Mouse (Mus musculus) frontal cortex, postnatal 25 days (tissue): ENCODE results near the gene Inpp4a.

Source experiments
- DNase-seq, 2 experiments: peaks; one replicate each; pipeline ENCODE4 v3.0.0; 2022; ENCODE audit warnings: low spot score in 2 of 2

The Inpp4a gene

GRCm38 (mm10) chr1:37409647-37410046 is 110.0 kb downstream of the Inpp4a start:
- DNase-seq, result no peak

DNA sequence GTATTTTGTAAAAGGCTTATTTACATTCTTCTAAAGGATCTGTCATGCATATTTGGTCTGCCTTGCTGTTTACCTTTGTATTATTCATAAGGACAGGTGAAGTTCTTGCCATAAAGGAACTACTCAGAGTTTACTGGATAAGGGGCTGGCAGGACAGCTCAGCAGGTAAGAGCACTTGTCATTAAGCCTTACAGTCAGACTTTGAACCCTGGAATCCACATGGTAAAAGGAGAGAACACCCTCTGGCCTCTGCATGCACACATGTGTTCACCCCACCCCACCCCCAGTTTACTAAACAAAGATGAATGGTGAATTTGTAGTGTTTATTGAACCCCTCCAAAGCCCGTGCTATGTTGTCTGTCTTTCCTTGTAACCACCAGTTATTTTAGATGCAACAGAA is 115.7 kb downstream of the Inpp4a start:
- DNase-seq, result no peak

DNA sequence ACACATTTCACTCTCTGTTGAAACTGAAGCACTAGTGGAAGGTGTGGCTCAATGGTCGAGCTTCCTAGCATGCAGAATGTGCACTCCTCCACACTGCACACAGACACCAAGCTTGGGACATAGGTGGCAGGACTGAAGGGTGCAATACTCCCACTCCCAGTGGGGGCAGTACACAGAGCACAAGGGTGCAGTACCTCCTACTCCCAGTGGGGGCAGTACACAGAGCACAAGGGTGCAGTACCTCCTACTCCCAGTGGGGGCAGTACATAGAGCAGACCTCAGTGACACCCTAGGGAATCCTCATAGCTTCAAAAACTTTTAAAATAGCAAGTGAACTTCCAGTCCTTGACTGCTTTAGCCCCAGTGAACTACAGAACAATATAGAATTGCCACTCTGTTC is 119.8 kb downstream of the Inpp4a start:
- peak in 1 of 2 experiments; percentile 53 for DNase-seq

- DNase-seq, result no peak
Observed at GRCm38 (mm10) chr1:37427144-37427875, 127.6 kb downstream of the Inpp4a start.

DNA sequence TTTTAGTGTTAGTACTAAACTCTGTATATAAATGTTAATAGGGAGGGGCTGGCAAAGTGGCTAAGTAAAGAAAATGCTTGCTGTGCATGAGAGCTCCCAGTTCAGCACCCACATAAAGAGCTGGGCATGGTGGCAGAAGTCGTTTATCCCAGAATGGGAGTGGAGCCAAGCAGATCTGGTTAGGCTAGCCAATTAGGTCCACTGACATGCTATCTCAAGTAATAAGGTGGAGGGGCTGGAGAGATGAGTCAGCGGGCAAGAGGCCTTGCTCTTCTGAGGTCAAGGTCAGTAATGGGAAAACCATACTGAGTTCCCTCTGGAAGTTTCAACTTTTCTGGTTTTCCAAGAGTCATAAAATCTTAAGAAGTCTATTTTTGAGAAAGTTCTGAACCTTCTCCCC is 129.2 kb downstream of the Inpp4a start:
- DNase-seq, result no peak

GRCm38 (mm10) chr1:37429366-37430296 is 130.0 kb downstream of the Inpp4a start, which contains the start of the genes Coa5 and Unc50:
Gene Coa5, minus strand, starts transcription at chr1:37430103.
Gene Unc50, plus strand, starts transcription at chr1:37430139.
- peak; percentile 90 to 91 for DNase-seq

GRCm38 (mm10) chr1:37430297-37430840 is 130.7 kb downstream of the Inpp4a start:
- DNase-seq, result no peak

DNA sequence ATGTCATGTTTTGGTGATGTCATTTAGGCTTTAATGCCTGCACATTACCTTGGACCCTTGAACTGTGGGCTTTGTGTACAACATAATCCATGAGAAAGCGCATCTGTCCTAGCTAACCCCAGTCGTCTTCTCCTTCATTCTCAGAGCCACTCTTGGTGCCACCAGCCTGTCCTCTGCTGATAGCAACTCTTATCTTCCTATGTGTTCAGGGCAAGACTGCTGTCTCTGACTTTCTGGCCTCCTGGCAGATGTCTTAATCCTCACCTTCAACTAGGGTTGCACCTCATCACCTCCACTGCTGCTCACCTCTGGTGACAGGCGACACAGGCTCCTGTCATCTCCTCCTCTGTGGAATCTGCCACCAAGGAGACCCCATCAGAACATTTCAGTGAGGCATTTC is 136.8 kb downstream of the Inpp4a start:
- DNase-seq, result no peak

DNA sequence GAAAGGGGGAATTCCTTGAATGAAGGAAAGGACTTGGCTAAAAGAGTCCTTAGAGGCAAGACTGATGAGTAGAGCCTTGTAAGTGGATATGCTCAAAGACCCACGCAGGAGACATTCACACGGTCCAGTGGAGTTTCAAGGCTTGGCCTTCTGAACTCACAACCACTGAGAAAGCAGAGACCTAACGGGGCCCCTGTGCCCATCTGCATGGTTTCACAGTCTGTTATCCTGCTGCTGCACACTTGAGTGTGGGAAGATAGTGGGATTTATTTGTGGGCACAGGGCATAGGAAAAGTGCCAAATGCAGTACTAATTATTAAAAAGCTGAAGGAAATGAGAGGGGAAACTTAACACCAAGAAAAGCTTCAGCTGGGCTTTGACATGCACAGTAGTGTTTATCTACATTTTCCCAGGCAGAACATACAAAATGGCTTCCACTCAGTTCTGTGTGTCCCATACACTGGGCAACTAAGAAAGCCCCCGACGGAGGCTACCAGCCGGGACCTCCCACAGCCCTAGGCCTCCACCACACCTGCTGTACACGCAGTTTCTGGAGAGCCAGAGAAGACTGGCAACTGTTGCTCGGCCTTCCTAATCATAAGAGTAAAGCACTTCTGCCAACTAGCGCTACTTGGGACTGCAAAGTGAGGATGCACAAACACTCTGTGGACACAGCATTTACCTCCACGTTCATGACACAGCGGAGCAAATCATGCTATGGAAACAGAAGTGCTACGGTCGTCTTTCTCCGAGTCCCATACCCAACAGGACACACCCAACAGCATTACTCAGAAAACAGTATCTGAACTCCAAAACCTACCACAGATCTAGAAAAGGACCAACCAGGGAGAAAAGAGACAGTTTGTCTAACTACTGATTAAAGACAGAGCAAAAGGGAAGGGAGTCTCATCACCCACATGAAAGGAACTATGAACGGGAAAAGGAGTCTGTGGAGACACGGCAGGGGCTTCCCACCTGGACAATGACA is 143.5 kb downstream of the Inpp4a start:
- no peak for DNase-seq

DNA sequence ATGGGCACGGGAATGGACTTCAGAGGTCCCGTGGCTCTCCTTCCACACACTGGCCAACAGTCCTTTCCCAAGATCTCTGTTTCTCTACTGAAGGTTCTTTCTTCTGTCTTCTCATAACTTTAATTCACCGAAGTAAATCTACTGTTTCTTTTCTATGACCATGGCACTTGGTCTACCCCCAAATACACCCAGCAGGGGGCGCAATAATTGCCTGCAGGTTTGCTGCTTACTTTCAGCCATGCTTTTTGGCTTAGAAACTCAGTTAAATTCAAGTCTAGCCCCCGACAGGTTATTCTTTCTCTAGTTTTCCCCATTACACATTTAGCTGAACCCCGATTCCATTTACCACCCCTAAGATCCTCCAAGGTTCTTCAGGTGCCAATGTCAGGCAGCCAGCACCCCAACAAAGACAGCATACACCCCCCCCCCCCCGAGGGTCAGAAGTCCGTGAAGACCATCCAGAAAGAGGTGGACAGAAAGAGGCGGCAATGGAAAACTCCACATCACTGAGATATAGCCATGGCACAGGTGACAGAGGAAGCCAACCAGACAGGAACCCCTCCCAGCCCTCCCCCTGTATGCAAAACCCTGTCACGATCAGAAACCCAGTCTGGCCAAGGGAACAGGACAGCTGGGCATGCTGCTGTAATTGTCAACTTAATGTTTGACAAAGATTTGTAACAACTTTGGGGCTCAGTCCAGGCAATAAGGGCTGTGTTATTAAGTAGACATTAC is 148.9 kb downstream of the Inpp4a start:
- DNase-seq, result peak; percentile 36 to 45

DNA sequence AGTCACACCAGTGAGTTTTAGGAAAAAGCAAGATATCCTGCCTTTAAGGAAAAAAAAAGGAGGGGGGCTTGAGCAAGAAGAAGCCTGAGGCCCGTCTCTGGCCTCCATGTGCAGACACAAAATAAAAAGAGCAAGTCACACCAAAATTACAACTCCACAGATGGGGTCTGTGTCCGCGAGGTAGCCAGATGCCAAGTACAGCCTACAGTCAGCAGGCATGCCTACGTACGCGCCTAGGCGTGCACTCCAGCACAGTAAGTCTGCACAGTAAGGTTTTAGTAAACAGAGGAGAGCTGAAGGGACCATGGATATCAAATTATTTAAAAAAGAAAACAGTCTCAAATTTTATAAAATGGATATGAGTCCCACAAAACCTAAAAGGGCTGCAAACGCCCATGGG is 151.6 kb downstream of the Inpp4a start:
- no peak for DNase-seq

DNA sequence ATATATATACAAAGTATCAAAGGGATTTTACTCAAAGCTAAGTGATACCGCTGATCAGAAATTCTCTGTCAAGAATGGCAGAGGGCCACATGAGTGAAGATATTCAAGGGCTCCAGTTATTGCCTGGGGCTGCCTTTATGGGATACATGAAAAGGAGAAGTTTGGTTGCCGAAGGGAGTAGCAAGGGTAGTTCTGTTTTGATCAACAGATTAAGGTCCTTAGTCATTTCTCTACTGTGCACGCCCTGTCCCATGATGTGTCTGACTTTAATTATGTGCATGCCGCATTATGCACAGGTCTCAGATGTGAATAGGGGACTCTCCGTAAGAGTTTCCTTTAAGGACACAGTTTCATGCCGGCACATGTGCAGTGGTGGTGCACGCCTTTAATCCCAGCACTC is 157.9 kb downstream of the Inpp4a start:
- DNase-seq, result no peak
